Mouse (Mus musculus) neural tube, embryonic 11.5 days (tissue): ENCODE results near the gene Dvl3. TPM values are rescaled to one million over a fixed set of nuclear protein-coding genes. Genes with fewer than 3 reads are reported as not detected.
"Not testable (repeated sequence)": the region's sequence is repeated elsewhere in the genome, so short reads cannot be mapped to it uniquely, and the experiment has no call there.

Experiments used
- ATAC-seq: fragments of 200-750 bp; cut with Nextera tagmentation; 2 replicates; pipeline ENCODE4 v1.8.0; 2017; ENCODE audit warnings: moderate number of reproducible peaks, mild to moderate bottlenecking, moderate TSS enrichment, moderate library complexity; ENCODE audit not compliant: insufficient read depth, low FRiP score, low TSS enrichment
- DNase-seq: peaks from one replicate; pipeline ENCODE4 v3.0.0-alpha.2; 2015; ENCODE audit warnings: low spot score
- H3K27ac ChIP-seq: fragments of 300-500 bp; sonication (generic); 2 replicates; pipeline ENCODE4 v1.5.1; 2014; ENCODE audit warnings: low read depth, mild to moderate bottlenecking, low read length
- H3K27me3 ChIP-seq: fragments of 300-500 bp; sonication (generic); 2 replicates; pipeline ENCODE4 v1.6.1; 2014; ENCODE audit warnings: mild to moderate bottlenecking, low read length, mixed read lengths; ENCODE audit not compliant: control insufficient read depth, insufficient read depth
- H3K36me3 ChIP-seq: fragments of 300-500 bp; sonication (generic); 2 replicates; pipeline ENCODE4 v1.6.1; 2014; ENCODE audit warnings: mild to moderate bottlenecking, low read length, moderate library complexity, mixed read lengths; ENCODE audit not compliant: control insufficient read depth, insufficient read depth
- H3K4me1 ChIP-seq: fragments of 300-500 bp; sonication (generic); 2 replicates; pipeline ENCODE4 v1.6.1; 2014; ENCODE audit warnings: low read length, mixed read lengths; ENCODE audit not compliant: control insufficient read depth, insufficient read depth
- H3K4me2 ChIP-seq: fragments of 300-500 bp; sonication (generic); 2 replicates; pipeline ENCODE4 v1.6.1; 2014; ENCODE audit warnings: low read depth, mild to moderate bottlenecking, moderate library complexity
- H3K4me3 ChIP-seq: fragments of 300-500 bp; sonication (generic); 2 replicates; pipeline ENCODE4 v1.5.1; 2014; ENCODE audit warnings: low read depth, low read length
- H3K9ac ChIP-seq: fragments of 300-500 bp; sonication (generic); 2 replicates; pipeline ENCODE4 v1.6.1; 2014; ENCODE audit warnings: mild to moderate bottlenecking, low read length
- H3K9me3 ChIP-seq: fragments of 300-500 bp; sonication (generic); 2 replicates; pipeline ENCODE4 v1.6.1; 2016; ENCODE audit warnings: low read length; ENCODE audit not compliant: control insufficient read depth
- WGBS: fragments of 180-500 bp; shearing (Covaris S2); extraction: QIAGEN DNeasy Blood & Tissue Kit; methylation state at CpG from one replicate; pipeline ENCODE4 v1.1.7; 2014; 5-methylcytosine and 5-hydroxymethylcytosine counted together
- polyA plus RNA-seq: library from polyadenylated mRNA; unstranded; fragments of >200 nt; fragmentation: Nextera tagmentation; extraction: Ambion mirVana; gene quantifications from 2 replicates; pipeline ENCODE4 v1.2.1, GENCODE M21; 2014

The Dvl3 gene
- polyA plus RNA-seq, 1 experiment from 2014 or later = 58.1 TPM

GRCm38 (mm10) chr16:20478504-20478903 lies 38.3 kb upstream of the Dvl3 start:
- Histone ChIP-seq H3K27ac (no peak overlapping the region), H3K9me3 (no peaks in the 10 kb centered on the region)
- WGBS = 69% methylated on average over 2 of the region's 2 CpGs

GRCm38 (mm10) chr16:20479026-20479760 lies 37.6 kb upstream of the Dvl3 start:
- not testable (repeated sequence) for H3K9ac ChIP-seq, H3K4me3 ChIP-seq, DNase-seq, ATAC-seq, H3K27me3 ChIP-seq, H3K36me3 ChIP-seq, H3K27ac ChIP-seq, H3K4me2 ChIP-seq, H3K9me3 ChIP-seq, H3K4me1 ChIP-seq
- WGBS = 95% methylated on average over 12 of the region's 12 CpGs

More at GRCm38 (mm10) chr16:20478504-20478903, 38.3 kb upstream of the Dvl3 start:
- Histone ChIP-seq H3K27me3 (no peaks in the 10 kb centered on the region), H3K36me3 (no peaks in the 10 kb centered on the region), H3K9ac (no peak overlapping the region), H3K4me1 (no peaks in the 10 kb centered on the region), H3K4me3 (no peak overlapping the region), H3K4me2 (no peak overlapping the region)
- no peak for ATAC-seq
- no peak for DNase-seq

GRCm38 (mm10) chr16:20480115-20480514 lies 36.7 kb upstream of the Dvl3 start:
- WGBS = 29% methylated on average over 3 of the region's 3 CpGs
- Histone ChIP-seq H3K27me3 (no peaks in the 10 kb centered on the region), H3K9ac (no peak overlapping the region), H3K4me1 (no peaks in the 10 kb centered on the region), H3K4me3 (no peak overlapping the region), H3K27ac (no peak overlapping the region), H3K36me3 (no peaks in the 10 kb centered on the region), H3K4me2 (no peak overlapping the region), H3K9me3 (no peaks in the 10 kb centered on the region)
- ATAC-seq (no peak), DNase-seq (no peak)

- 81% methylated on average over 2 of the region's 2 CpGs for WGBS
- DNase-seq (no peak), ATAC-seq (no peak)
Measured at GRCm38 (mm10) chr16:20481746-20482145, 35.0 kb upstream of the Dvl3 start.

GRCm38 (mm10) chr16:20483716-20484115 lies 33.1 kb upstream of the Dvl3 start:
- H3K4me3 ChIP-seq, H3K4me1 ChIP-seq: not testable (repeated sequence)
- WGBS = 93% methylated on average over 5 of the region's 7 CpGs

More at GRCm38 (mm10) chr16:20481746-20482145, 35.0 kb upstream of the Dvl3 start:
- H3K27ac ChIP-seq = no peak overlapping the region
- no peaks in the 10 kb centered on the region for H3K9me3 ChIP-seq
- H3K9ac ChIP-seq = no peak overlapping the region
- no peak overlapping the region for H3K4me3 ChIP-seq
- H3K4me2 ChIP-seq = no peak overlapping the region
- H3K27me3 ChIP-seq = no peaks in the 10 kb centered on the region
- no peaks in the 10 kb centered on the region for H3K4me1 ChIP-seq
- no peaks in the 10 kb centered on the region for H3K36me3 ChIP-seq

GRCm38 (mm10) chr16:20485061-20485460 lies 31.7 kb upstream of the Dvl3 start:
- no peaks in the 10 kb centered on the region for H3K4me1 ChIP-seq
- WGBS = 37% methylated on average over 4 of the region's 4 CpGs

More at GRCm38 (mm10) chr16:20483716-20484115, 33.1 kb upstream of the Dvl3 start:
- not testable (repeated sequence) for H3K4me2 ChIP-seq, H3K9me3 ChIP-seq, H3K27ac ChIP-seq, ATAC-seq, H3K9ac ChIP-seq, H3K36me3 ChIP-seq, DNase-seq, H3K27me3 ChIP-seq

GRCm38 (mm10) chr16:20486048-20486447 lies 30.7 kb upstream of the Dvl3 start:
- H3K36me3 ChIP-seq = no peaks in the 10 kb centered on the region
- H3K27ac ChIP-seq = no peak overlapping the region
- ATAC-seq = no peak
- H3K4me3 ChIP-seq = no peak overlapping the region
- no peaks in the 10 kb centered on the region for H3K27me3 ChIP-seq
- H3K4me1 ChIP-seq = no peaks in the 10 kb centered on the region
- no peak for DNase-seq
- no peak overlapping the region for H3K9ac ChIP-seq
- H3K9me3 ChIP-seq = no peaks in the 10 kb centered on the region
- no peak overlapping the region for H3K4me2 ChIP-seq
- 59% methylated on average over 3 of the region's 3 CpGs for whole genome bisulfite sequencing

More at GRCm38 (mm10) chr16:20485061-20485460, 31.7 kb upstream of the Dvl3 start:
- Histone ChIP-seq H3K4me3 (no peak overlapping the region), H3K27ac (no peak overlapping the region), H3K9me3 (no peaks in the 10 kb centered on the region), H3K9ac (no peak overlapping the region), H3K36me3 (no peaks in the 10 kb centered on the region), H3K27me3 (no peaks in the 10 kb centered on the region), H3K4me2 (no peak overlapping the region)
- ATAC-seq (no peak), DNase-seq (no peak)

GRCm38 (mm10) chr16:20488151-20488550 lies 28.6 kb upstream of the Dvl3 start:
- no peaks in the 10 kb centered on the region for H3K27me3 ChIP-seq
- ATAC-seq = no peak
- no peaks in the 10 kb centered on the region for H3K9me3 ChIP-seq
- no peak overlapping the region for H3K4me2 ChIP-seq
- 90% methylated on average over 1 of the region's 1 CpGs for WGBS
- no peaks in the 10 kb centered on the region for H3K4me1 ChIP-seq
- DNase-seq = no peak
- H3K36me3 ChIP-seq = no peaks in the 10 kb centered on the region
- no peak overlapping the region for H3K27ac ChIP-seq
- no peak overlapping the region for H3K4me3 ChIP-seq
- no peak overlapping the region for H3K9ac ChIP-seq

GRCm38 (mm10) chr16:20488751-20489150 lies 28.0 kb upstream of the Dvl3 start:
- H3K27me3 ChIP-seq, H3K4me3 ChIP-seq, H3K9me3 ChIP-seq, DNase-seq, H3K36me3 ChIP-seq, ATAC-seq, H3K9ac ChIP-seq, H3K27ac ChIP-seq, H3K4me2 ChIP-seq, H3K4me1 ChIP-seq: not testable (repeated sequence)
- 82% methylated on average over 9 of the region's 9 CpGs for WGBS
